Comparison of ENCODE assay signal across 7 mouse cellular contexts in the genomic region with DNA sequence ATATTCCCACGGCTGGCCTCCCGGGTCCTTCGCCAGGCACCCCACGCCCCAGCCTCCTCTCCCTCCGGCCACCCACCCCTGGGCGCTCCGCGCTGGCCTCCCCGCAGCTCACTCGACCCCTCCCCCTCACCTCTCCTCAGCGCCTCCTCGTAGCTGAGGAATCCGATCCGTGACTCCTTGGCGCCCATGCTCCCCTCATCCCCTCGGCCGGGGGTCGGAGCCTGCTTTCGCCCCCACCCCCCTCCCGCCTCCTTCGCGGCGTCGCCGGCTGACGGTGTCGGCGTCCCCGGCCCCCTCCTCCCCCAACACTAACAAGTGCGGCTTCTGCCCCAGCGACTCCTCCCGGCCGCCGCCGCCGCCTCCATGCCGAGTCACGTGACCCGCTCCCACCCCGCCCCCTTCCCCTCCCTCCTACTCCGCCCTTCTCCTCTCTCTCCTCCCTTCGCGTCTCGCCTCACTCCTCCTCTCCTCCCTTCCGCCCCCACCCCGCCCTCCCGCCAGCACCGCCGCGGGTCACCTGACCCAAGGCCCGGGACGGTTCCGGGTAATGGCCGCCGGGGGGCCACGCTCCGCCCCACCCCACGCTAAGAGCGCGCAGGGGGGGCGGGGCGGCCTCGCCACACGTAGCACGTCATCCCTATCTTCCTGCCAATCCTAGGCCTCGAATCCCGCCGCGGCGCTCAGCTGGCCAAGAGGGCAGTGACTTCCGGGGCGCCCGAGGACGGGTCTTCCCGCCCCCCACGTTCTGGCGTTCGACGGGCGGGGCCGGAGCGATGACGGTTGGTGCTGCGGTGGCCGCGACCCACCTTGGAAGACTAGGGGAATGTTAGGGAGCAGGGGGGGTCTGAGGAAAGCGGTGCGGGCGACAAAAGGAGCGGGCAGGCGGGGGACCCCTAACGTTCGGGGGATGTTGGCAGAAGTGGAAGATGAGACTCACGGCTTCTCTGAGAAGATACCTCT. TPM values are rescaled to one million over a fixed set of nuclear protein-coding genes. Genes with fewer than 3 reads are reported as not detected.
A peak's percentile ranks its signal among the peaks of the same experiment; 100 is the strongest.
DNase-seq lines count a peak whose midpoint lies in the region; ATAC-seq and TF ChIP-seq lines count a peak whose summit lies in the region.

A gene (minus strand): TSS at position 581 of the 960 bp plus-strand sequence.

- H3K9ac ChIP-seq in embryonic facial prominence, embryonic 12.5 days, result peak within 1 kb of the TSS; percentile 80
- peak within 1 kb of the TSS; percentile 87 for H3K9ac ChIP-seq in limb, embryonic 12.5 days (replicated peaks)
- H3K9ac ChIP-seq in midbrain, embryonic 15.5 days, result peak within 1 kb of the TSS; percentile 93

- no peaks in the 10 kb centered on the region for H3K27me3 ChIP-seq in embryonic facial prominence, embryonic 12.5 days
- H3K27me3 ChIP-seq in kidney, adult 2 months (replicated peaks; ENCODE audit: control insufficient read depth, insufficient read depth, low read length), result no peaks in the 10 kb centered on the region
- H3K27me3 ChIP-seq in limb, embryonic 12.5 days, result no peaks in the 10 kb centered on the region
- H3K27me3 ChIP-seq in midbrain, embryonic 15.5 days (replicated peaks), result no peaks in the 10 kb centered on the region
- no peaks in the 10 kb centered on the region for H3K27me3 ChIP-seq in spleen, adult 2 months (ENCODE audit: control insufficient read depth, insufficient read depth, low read length)

- TF ChIP-seq CTCF in kidney, adult 2 months (conservative IDR thresholded peaks at IDR 0.05; ENCODE audit: insufficient read depth, insufficient read length, low read depth, low read length), result no peak
- no peak for TF ChIP-seq CTCF in spleen, adult 2 months (IDR thresholded peaks at IDR 0.05; ENCODE audit: extremely low read depth, insufficient read depth, insufficient read length, insufficient replicate concordance)

- H3K4me3 ChIP-seq in embryonic facial prominence, embryonic 12.5 days, result peak within 1 kb of the TSS; percentile 86
- H3K4me3 ChIP-seq in kidney, adult 2 months (ENCODE audit: insufficient read depth, low read depth, low read length), result peak within 1 kb of the TSS; percentile 94
- H3K4me3 ChIP-seq in limb, embryonic 12.5 days (replicated peaks), result peak within 1 kb of the TSS; percentile 81
- peak within 1 kb of the TSS; percentile 92 for H3K4me3 ChIP-seq in midbrain, embryonic 15.5 days
- H3K4me3 ChIP-seq in spleen, adult 2 months (ENCODE audit: extremely low read depth, insufficient read depth, insufficient read length), result peak within 1 kb of the TSS; percentile 94

- H3K9me3 ChIP-seq in embryonic facial prominence, embryonic 12.5 days, result no peaks in the 10 kb centered on the region
- H3K9me3 ChIP-seq in limb, embryonic 12.5 days, result no peaks in the 10 kb centered on the region
- H3K9me3 ChIP-seq in midbrain, embryonic 15.5 days, result no peaks in the 10 kb centered on the region

- peak within 1 kb of the TSS; percentile 79 for H3K27ac ChIP-seq in embryonic facial prominence, embryonic 12.5 days
- peak within 1 kb of the TSS; percentile 65 for H3K27ac ChIP-seq in kidney, adult 2 months (ENCODE audit: insufficient read depth, low read depth, low read length)
- H3K27ac ChIP-seq in limb, embryonic 12.5 days, result peak within 1 kb of the TSS; percentile 83
- H3K27ac ChIP-seq in midbrain, embryonic 15.5 days, result peak within 1 kb of the TSS; percentile 92
- H3K27ac ChIP-seq in spleen, adult 2 months (ENCODE audit: insufficient read depth, low read length), result peak within 1 kb of the TSS; percentile 75

- H3K4me1 ChIP-seq in embryonic facial prominence, embryonic 12.5 days, result peaks cover 7% of the 10 kb centered on the region
- H3K4me1 ChIP-seq in kidney, adult 2 months (ENCODE audit: control insufficient read depth, insufficient read depth, low read length), result peaks cover 3% of the 10 kb centered on the region; the same call in 1 of the 2 replicates
- peaks cover 6% of the 10 kb centered on the region; the same call in 1 of the 2 replicates for H3K4me1 ChIP-seq in limb, embryonic 12.5 days (replicated peaks)
- H3K4me1 ChIP-seq in midbrain, embryonic 15.5 days, result peaks cover 24% of the 10 kb centered on the region
- H3K4me1 ChIP-seq in spleen, adult 2 months (ENCODE audit: control insufficient read depth, insufficient read depth, insufficient read length), result peaks cover 5% of the 10 kb centered on the region; the same call in 1 of the 2 replicates

- H3K36me3 ChIP-seq in embryonic facial prominence, embryonic 12.5 days, result no peaks in the 10 kb centered on the region
- no peaks in the 10 kb centered on the region; the same call in 1 of the 2 replicates for H3K36me3 ChIP-seq in kidney, adult 2 months (ENCODE audit: control insufficient read depth, insufficient read depth, low read length)
- no peaks in the 10 kb centered on the region for H3K36me3 ChIP-seq in limb, embryonic 12.5 days
- no peaks in the 10 kb centered on the region for H3K36me3 ChIP-seq in midbrain, embryonic 15.5 days (replicated peaks)
- H3K36me3 ChIP-seq in spleen, adult 2 months (ENCODE audit: control insufficient read depth, insufficient read depth, low read length), result no peaks in the 10 kb centered on the region

- TF ChIP-seq POLR2A in kidney, adult 2 months (IDR thresholded peaks at IDR 0.05; ENCODE audit: low read depth, low read length), result peak; percentile 28
- TF ChIP-seq POLR2A in spleen, adult 2 months (IDR thresholded peaks at IDR 0.05; ENCODE audit: low read depth, low read length), result peak; percentile 87

- ATAC-seq in embryonic facial prominence, embryonic 12.5 days (ENCODE audit: insufficient number of reproducible peaks, insufficient read depth, low FRiP score, low TSS enrichment), result peak; percentile 91
- peak; percentile 95 for ATAC-seq in limb, embryonic 12.5 days (ENCODE audit: insufficient number of reproducible peaks, insufficient read depth, low FRiP score, low TSS enrichment, low read depth)
- peak; percentile 97 for ATAC-seq in midbrain, embryonic 15.5 days (replicated peaks)

- DNase-seq in adrenal gland, postnatal 25 days, result peak; percentile 97
- peak; percentile 100 for DNase-seq in heart, adult 11 months
- peak; percentile 98 for DNase-seq in kidney, adult 2 months
- DNase-seq in spleen, adult 2 months (ENCODE audit: low read depth in 1 of 2, low spot score in 2 of 2), result peak; percentile 93 to 94

- 1% methylated on average over 90 of the region's 94 CpGs for WGBS in embryonic facial prominence, embryonic 12.5 days
- under 1% methylated on average over 85 of the region's 94 CpGs for WGBS in kidney, adult 2 months
- 1% methylated on average over 88 of the region's 94 CpGs for WGBS in limb, embryonic 12.5 days
- WGBS in midbrain, embryonic 15.5 days, result under 1% methylated on average over 90 of the region's 94 CpGs
- WGBS in spleen, adult 2 months, result 2% methylated on average over 81 of the region's 94 CpGs

- peak within 1 kb of the TSS; percentile 78 for H3K4me2 ChIP-seq in embryonic facial prominence, embryonic 12.5 days (replicated peaks)
- H3K4me2 ChIP-seq in limb, embryonic 12.5 days, result peak within 1 kb of the TSS; percentile 78
- H3K4me2 ChIP-seq in midbrain, embryonic 15.5 days, result peak within 1 kb of the TSS; percentile 63

RNA-seq across cellular contexts. Expression of the gene that starts here (rescaled TPM):
- 44.9 and 54.7 TPM in 2 replicates for total RNA-seq in adrenal gland, postnatal 25 days (2021)
- 5.6 and 6.8 TPM in 2 replicates for polyA plus RNA-seq in embryonic facial prominence, embryonic 12.5 days (2016; fragmentation: Nextera tagmentation; extraction: Ambion mirVana)
- polyA plus RNA-seq in kidney, adult 2 months (2012; rRNA removed), result 8.0 and 9.6 TPM in 2 replicates
- polyA plus RNA-seq in limb, embryonic 12.5 days (2016; fragmentation: Nextera tagmentation; extraction: Ambion mirVana), result 5.0 and 5.2 TPM in 2 replicates
- polyA plus RNA-seq in midbrain, embryonic 15.5 days (2015; fragmentation: Nextera tagmentation; extraction: Ambion mirVana), result 12.2 and 12.7 TPM in 2 replicates
- polyA plus RNA-seq in spleen, adult 2 months (2012; rRNA removed), result 2.9 and 5.4 TPM in 2 replicates

Comparison
In these comparisons a context has a peak if more than half of its experiments do, and no peak if none do; other contexts are left out.
1. Peak in every context shown above with its lines: DNase-seq, ATAC-seq, H3K4me3 ChIP-seq and H3K27ac ChIP-seq.